Comparison of ENCODE assay signal across 20 mouse cellular contexts in genomic region chr1:38550579-38550978, GRCm38 (mm10).
A peak's percentile ranks its signal among the peaks of the same experiment; 100 is the strongest.
DNase-seq lines count a peak whose midpoint lies in the region; ATAC-seq and TF ChIP-seq lines count a peak whose summit lies in the region.
"Had no signal": no experiment of that assay in that cellular context is flagged by ENCODE, and none has a peak within 500 bp of the region (broad histone marks: within the 10 kb centered on the region; RNA-seq: fewer than 3 reads in every experiment).

No protein-coding gene starts in this region.

- TF ChIP-seq POLR2A in thymus, adult 2 months (IDR thresholded peaks at IDR 0.05; ENCODE audit: control insufficient read depth, extremely low read depth, insufficient read depth, low read length, poor library complexity) = no peak

- H3K27me3 ChIP-seq in hindbrain, embryonic 10.5 days (ENCODE audit: insufficient read depth, poor library complexity, severe bottlenecking) = no peaks in the 10 kb centered on the region
- H3K27me3 ChIP-seq in hindbrain, embryonic 16.5 days (replicated peaks; ENCODE audit: control insufficient read depth, insufficient read depth, low read length) = no peaks in the 10 kb centered on the region
- H3K27me3 ChIP-seq in thymus, adult 2 months (ENCODE audit: control insufficient read depth, insufficient read depth, low read length) = no peaks in the 10 kb centered on the region
- H3K27me3 ChIP-seq: embryonic facial prominence, embryonic 12.5 days; forebrain, embryonic 13.5 days; forebrain, embryonic 15.5 days had no signal

- no peak overlapping the region for H3K4me3 ChIP-seq in hindbrain, embryonic 10.5 days
- no peak overlapping the region for H3K4me3 ChIP-seq in hindbrain, embryonic 16.5 days (ENCODE audit: low read length)
- H3K4me3 ChIP-seq in thymus, adult 2 months (ENCODE audit: control insufficient read depth, insufficient read depth, low read length) = no peak overlapping the region
- H3K4me3 ChIP-seq: embryonic facial prominence, embryonic 10.5 days; embryonic facial prominence, embryonic 12.5 days; forebrain, embryonic 13.5 days; forebrain, embryonic 15.5 days had no signal

- H3K36me3 ChIP-seq in hindbrain, embryonic 10.5 days = no peaks in the 10 kb centered on the region
- H3K36me3 ChIP-seq in hindbrain, embryonic 16.5 days (ENCODE audit: control insufficient read depth, insufficient read depth, low read length) = no peaks in the 10 kb centered on the region
- H3K36me3 ChIP-seq in thymus, adult 2 months (ENCODE audit: control insufficient read depth, insufficient read depth, low read length) = no peaks in the 10 kb centered on the region
- H3K36me3 ChIP-seq: embryonic facial prominence, embryonic 10.5 days; embryonic facial prominence, embryonic 12.5 days; forebrain, embryonic 15.5 days had no signal

- H3K9me3 ChIP-seq in hindbrain, embryonic 10.5 days = no peaks in the 10 kb centered on the region
- no peaks in the 10 kb centered on the region for H3K9me3 ChIP-seq in hindbrain, embryonic 16.5 days (ENCODE audit: control insufficient read depth, low read length)
- H3K9me3 ChIP-seq: embryonic facial prominence, embryonic 10.5 days; embryonic facial prominence, embryonic 12.5 days; forebrain, embryonic 13.5 days; forebrain, embryonic 15.5 days had no signal

- H3K9ac ChIP-seq in hindbrain, embryonic 16.5 days (ENCODE audit: low read depth, low read length) = no peak overlapping the region
- H3K9ac ChIP-seq: embryonic facial prominence, embryonic 12.5 days; forebrain, embryonic 13.5 days; forebrain, embryonic 15.5 days had no signal

- 93% methylated on average over 13 of the region's 13 CpGs for WGBS in hindbrain, embryonic 10.5 days
- WGBS in hindbrain, embryonic 16.5 days = 81% methylated on average over 13 of the region's 13 CpGs
- WGBS in thymus, adult 2 months = 73% methylated on average over 13 of the region's 13 CpGs

- no peak overlapping the region for H3K4me2 ChIP-seq in hindbrain, embryonic 16.5 days (ENCODE audit: low read length)
- H3K4me2 ChIP-seq: embryonic facial prominence, embryonic 12.5 days; forebrain, embryonic 13.5 days; forebrain, embryonic 15.5 days had no signal

- DNase-seq in hindbrain, embryonic 10.5 days (ENCODE audit: low spot score) = peak; percentile 1
- no peak for DNase-seq in urinary bladder, adult 2 months (ENCODE audit: low spot score)
- DNase-seq in thymus, adult 2 months = no peak
- DNase-seq: adrenal gland, adult 2 months; adrenal gland, postnatal 10 days; adrenal gland, postnatal 25 days; cerebellum, adult 11 months; cerebellum, adult 18-20 months; cerebellum, adult 8-10 months; cerebellum, adult 9-11 months; cerebellum, postnatal 14 days; cerebellum, postnatal 36 days had no signal

- ATAC-seq in hindbrain, embryonic 16.5 days = no peak
- ATAC-seq in common myeloid progenitor, adult 5-6 weeks (replicated peaks; ENCODE audit: low read depth, poor library complexity, severe bottlenecking) = peak; percentile 46
- 0 out of 2 replicates have a peak, but pooled peaks have one; percentile 34 for ATAC-seq in granulocyte monocyte progenitor cell, adult 5-6 weeks (replicated peaks; ENCODE audit: poor library complexity, severe bottlenecking)
- ATAC-seq in megakaryocyte-erythroid progenitor cell, adult 5-6 weeks (replicated peaks; ENCODE audit: low FRiP score, low TSS enrichment, poor library complexity, severe bottlenecking) = peak; percentile 79
- ATAC-seq: forebrain, embryonic 13.5 days; forebrain, embryonic 15.5 days had no signal

- H3K27ac ChIP-seq in hindbrain, embryonic 10.5 days = no peak overlapping the region
- H3K27ac ChIP-seq in hindbrain, embryonic 16.5 days (ENCODE audit: low read depth, low read length) = no peak overlapping the region
- H3K27ac ChIP-seq in thymus, adult 2 months (ENCODE audit: control insufficient read depth, insufficient read depth, low read length) = no peak overlapping the region
- H3K27ac ChIP-seq: embryonic facial prominence, embryonic 10.5 days; embryonic facial prominence, embryonic 12.5 days; forebrain, embryonic 13.5 days; forebrain, embryonic 15.5 days had no signal

- no peak for TF ChIP-seq CTCF in thymus, adult 2 months (IDR thresholded peaks at IDR 0.05; ENCODE audit: borderline replicate concordance, control insufficient read depth, extremely low read depth, insufficient read depth, low read length, poor library complexity)

- H3K4me1 ChIP-seq in hindbrain, embryonic 10.5 days (replicated peaks) = peaks cover 49% of the 10 kb centered on the region
- peaks cover 19% of the 10 kb centered on the region for H3K4me1 ChIP-seq in hindbrain, embryonic 16.5 days (ENCODE audit: control insufficient read depth, insufficient read depth, low read depth, low read length)
- H3K4me1 ChIP-seq in thymus, adult 2 months (replicated peaks; ENCODE audit: control insufficient read depth, insufficient read depth, low read length) = no peaks in the 10 kb centered on the region
